In the genomic region with DNA sequence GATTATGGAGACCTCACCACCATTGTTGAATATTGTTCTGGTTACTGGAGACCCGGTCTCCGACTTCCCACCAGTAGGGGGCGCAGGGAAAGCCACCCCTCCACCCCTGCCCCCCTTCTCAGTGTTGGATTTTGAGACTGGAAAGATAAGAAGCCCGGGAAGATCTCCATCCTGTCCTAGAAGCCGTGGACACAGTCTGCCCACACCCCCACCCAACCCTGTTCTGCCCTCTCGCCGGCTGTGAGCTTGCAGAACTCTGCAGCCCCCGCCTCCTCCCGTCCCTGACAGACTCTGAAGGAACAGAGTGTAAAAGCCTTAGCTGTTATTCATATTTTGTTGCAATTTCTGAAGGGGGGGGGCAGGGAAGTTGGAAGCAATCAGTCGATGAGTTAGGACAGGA, we compare ENCODE assay signal across 8 mouse cellular contexts. TPM values are rescaled to one million over a fixed set of nuclear protein-coding genes. Genes with fewer than 3 reads are reported as not detected.
DNase-seq lines count a peak whose midpoint lies in the region; ATAC-seq lines count a peak whose summit lies in the region.

No protein-coding gene starts in this region.

- WGBS in forebrain, embryonic 14.5 days, result 6% methylated on average over 10 of the region's 10 CpGs
- 3% methylated on average over 10 of the region's 10 CpGs for WGBS in hindbrain, embryonic 16.5 days
- 10% methylated on average over 10 of the region's 10 CpGs for WGBS in liver, embryonic 13.5 days (ENCODE audit: insufficient replicate concordance)

- peak overlapping the region; percentile 59 for H3K27ac ChIP-seq in forebrain, embryonic 14.5 days (ENCODE audit: low read depth, low read length)
- peak overlapping the region; percentile 61 for H3K27ac ChIP-seq in hindbrain, embryonic 16.5 days (ENCODE audit: low read depth, low read length)
- H3K27ac ChIP-seq in liver, embryonic 13.5 days, result peak overlapping the region; percentile 66

- H3K9ac ChIP-seq in forebrain, embryonic 14.5 days (ENCODE audit: low read length), result 0 out of 2 replicates have a peak overlapping the region, but pooled peaks have one; percentile 1
- H3K9ac ChIP-seq in hindbrain, embryonic 16.5 days (ENCODE audit: low read depth, low read length), result no peak overlapping the region; the same call in 1 of the 2 replicates
- peak overlapping the region; percentile 29; the same call in 1 of the 2 replicates for H3K9ac ChIP-seq in liver, embryonic 13.5 days

- H3K4me2 ChIP-seq in forebrain, embryonic 14.5 days (ENCODE audit: low read length), result peak overlapping the region; percentile 33; the same call in 1 of the 2 replicates
- peak overlapping the region; percentile 14; the same call in 1 of the 2 replicates for H3K4me2 ChIP-seq in hindbrain, embryonic 16.5 days (ENCODE audit: low read length)
- H3K4me2 ChIP-seq in liver, embryonic 13.5 days, result peak overlapping the region; percentile 33

- peak; percentile 69 for DNase-seq in gastrocnemius, adult 18-20 months (ENCODE audit: low spot score)
- no peak for DNase-seq in gastrocnemius, postnatal 25 days
- peak; percentile 80 for DNase-seq in adrenal gland, adult 2 months
- DNase-seq in forebrain, embryonic 14.5 days (ENCODE audit: low spot score), result peak; percentile 77
- no peak for DNase-seq in liver, embryonic 13.5 days
- peak; percentile 79 for DNase-seq in naive thymus-derived CD4-positive, alpha-beta T cell, adult 2 months (ENCODE audit: low read depth)
- peak; percentile 77 for DNase-seq in thymus, postnatal 14 days

- H3K36me3 ChIP-seq in forebrain, embryonic 14.5 days (ENCODE audit: control insufficient read depth, insufficient read depth, low read length), result no peaks in the 10 kb centered on the region
- no peaks in the 10 kb centered on the region for H3K36me3 ChIP-seq in hindbrain, embryonic 16.5 days (ENCODE audit: control insufficient read depth, insufficient read depth, low read length)
- H3K36me3 ChIP-seq in liver, embryonic 13.5 days, result no peaks in the 10 kb centered on the region

- ATAC-seq in forebrain, embryonic 14.5 days, result peak; percentile 65
- ATAC-seq in hindbrain, embryonic 16.5 days, result no peak
- ATAC-seq in liver, embryonic 13.5 days (ENCODE audit: low read depth), result peak; percentile 23; the same call in 1 of the 2 replicates

- H3K4me1 ChIP-seq in forebrain, embryonic 14.5 days (ENCODE audit: control insufficient read depth, insufficient read depth, low read length), result peaks cover 27% of the 10 kb centered on the region
- H3K4me1 ChIP-seq in hindbrain, embryonic 16.5 days (ENCODE audit: control insufficient read depth, insufficient read depth, low read depth, low read length), result peaks cover 42% of the 10 kb centered on the region
- H3K4me1 ChIP-seq in liver, embryonic 13.5 days (replicated peaks), result peaks cover 81% of the 10 kb centered on the region

- no peaks in the 10 kb centered on the region for H3K9me3 ChIP-seq in forebrain, embryonic 14.5 days (replicated peaks; ENCODE audit: control insufficient read depth, low read length)
- no peaks in the 10 kb centered on the region for H3K9me3 ChIP-seq in hindbrain, embryonic 16.5 days (ENCODE audit: control insufficient read depth, low read length)
- no peaks in the 10 kb centered on the region for H3K9me3 ChIP-seq in liver, embryonic 13.5 days (replicated peaks)

- H3K27me3 ChIP-seq in forebrain, embryonic 14.5 days (replicated peaks; ENCODE audit: control insufficient read depth, insufficient read depth, low read length), result no peaks in the 10 kb centered on the region
- H3K27me3 ChIP-seq in hindbrain, embryonic 16.5 days (replicated peaks; ENCODE audit: control insufficient read depth, insufficient read depth, low read length), result no peaks in the 10 kb centered on the region
- no peaks in the 10 kb centered on the region for H3K27me3 ChIP-seq in liver, embryonic 13.5 days

- H3K4me3 ChIP-seq in forebrain, embryonic 14.5 days (ENCODE audit: low read depth, low read length), result no peak overlapping the region
- no peak overlapping the region for H3K4me3 ChIP-seq in hindbrain, embryonic 16.5 days (ENCODE audit: low read length)
- 0 out of 2 replicates have a peak overlapping the region, but pooled peaks have one; percentile 4 for H3K4me3 ChIP-seq in liver, embryonic 13.5 days (replicated peaks)

RNA-seq across cellular contexts. Expression of a gene that starts 26.8 kb away (rescaled TPM):
- 10 to 100 TPM; 12.9 to 13.2 TPM for total RNA-seq in gastrocnemius, adult 18-20 months (2021)
- 10 to 100 TPM in 1 of 2 experiments, 1 to 10 TPM in 1; 9.4 to 12.8 TPM for total RNA-seq in gastrocnemius, postnatal 25 days (2021)
- total RNA-seq in adrenal gland, adult 2 months (2021), result 10 to 100 TPM; 17.0 to 30.8 TPM
- polyA plus RNA-seq in adrenal gland, adult 2 months (2012; rRNA removed), result 43.7 and 44.9 TPM in 2 replicates
- polyA plus RNA-seq in forebrain, embryonic 14.5 days (2014; fragmentation: Nextera tagmentation; extraction: Ambion mirVana), result 8.2 and 9.8 TPM in 2 replicates
- 12.1 and 16.7 TPM in 2 replicates for polyA plus RNA-seq in hindbrain, embryonic 16.5 days (2015; fragmentation: Nextera tagmentation; extraction: Ambion mirVana)
- polyA plus RNA-seq in liver, embryonic 13.5 days (2015; fragmentation: Nextera tagmentation; extraction: Ambion mirVana), result 3.4 and 3.8 TPM in 2 replicates

RNA-seq across cellular contexts. Expression of a gene that starts 28.4 kb away (rescaled TPM):
- not detected for total RNA-seq in gastrocnemius, adult 18-20 months (2021)
- total RNA-seq in gastrocnemius, postnatal 25 days (2021), result not detected
- total RNA-seq in adrenal gland, adult 2 months (2021), result not detected
- 1.1 and 1.2 TPM in 2 replicates for polyA plus RNA-seq in adrenal gland, adult 2 months (2012; rRNA removed)
- polyA plus RNA-seq in forebrain, embryonic 14.5 days (2014; fragmentation: Nextera tagmentation; extraction: Ambion mirVana), result 0.27 and 0.28 TPM in 2 replicates
- polyA plus RNA-seq in hindbrain, embryonic 16.5 days (2015; fragmentation: Nextera tagmentation; extraction: Ambion mirVana), result 2.0 and 3.0 TPM in 2 replicates
- not detected in 2 replicates for polyA plus RNA-seq in liver, embryonic 13.5 days (2015; fragmentation: Nextera tagmentation; extraction: Ambion mirVana)

RNA-seq across cellular contexts. Expression of a gene that starts 46.8 kb away (rescaled TPM):
- under 1 TPM; 0.09 to 0.26 TPM for total RNA-seq in gastrocnemius, adult 18-20 months (2021)
- total RNA-seq in gastrocnemius, postnatal 25 days (2021), result under 1 TPM; 0.13 to 0.56 TPM
- total RNA-seq in adrenal gland, adult 2 months (2021), result under 1 TPM; 0.48 to 0.86 TPM
- polyA plus RNA-seq in adrenal gland, adult 2 months (2012; rRNA removed), result 0.07 and 0.08 TPM in 2 replicates
- polyA plus RNA-seq in forebrain, embryonic 14.5 days (2014; fragmentation: Nextera tagmentation; extraction: Ambion mirVana), result 14.1 and 16.4 TPM in 2 replicates
- 4.6 and 6.3 TPM in 2 replicates for polyA plus RNA-seq in hindbrain, embryonic 16.5 days (2015; fragmentation: Nextera tagmentation; extraction: Ambion mirVana)
- 69.1 and 79.8 TPM in 2 replicates for polyA plus RNA-seq in liver, embryonic 13.5 days (2015; fragmentation: Nextera tagmentation; extraction: Ambion mirVana)

Comparison
In these comparisons a context has a peak if more than half of its experiments do, and no peak if none do; other contexts are left out.
1. DNase-seq: peak in gastrocnemius, adult 18-20 months (single experiment), adrenal gland, adult 2 months (single experiment), forebrain, embryonic 14.5 days (single experiment), naive thymus-derived CD4-positive, alpha-beta T cell, adult 2 months (single experiment) and thymus, postnatal 14 days (single experiment); none in gastrocnemius, postnatal 25 days (single experiment) and liver, embryonic 13.5 days (single experiment).
2. Peak in every context shown above with its lines, with median percentiles within 50 percentile points of each other: H3K27ac ChIP-seq and H3K4me2 ChIP-seq.